Mouse (Mus musculus) stomach, embryonic 15.5 days (tissue): ENCODE measurements around the gene Clstn1. TPM values are rescaled to one million over a fixed set of nuclear protein-coding genes. Genes with fewer than 3 reads are reported as not detected.
A peak's percentile ranks its signal among the peaks of the same experiment; 100 is the strongest.

Experiments used
- ATAC-seq: fragments of 200-750 bp; cut with Nextera tagmentation; 2 replicates; pipeline ENCODE4 v1.8.0; 2017; ENCODE audit warnings: low read depth, moderate number of reproducible peaks, moderate TSS enrichment; ENCODE audit not compliant: insufficient read depth, low FRiP score
- H3K27ac ChIP-seq: fragments of 300-500 bp; sonication (generic); 2 replicates; pipeline ENCODE4 v1.5.1; 2015; ENCODE audit warnings: mild to moderate bottlenecking, inconsistent platforms
- H3K27me3 ChIP-seq: fragments of 300-500 bp; sonication (generic); replicated peaks from 2 replicates; pipeline ENCODE4 v1.6.1; 2015; ENCODE audit warnings: inconsistent platforms
- H3K36me3 ChIP-seq: fragments of 300-500 bp; sonication (generic); 2 replicates; pipeline ENCODE4 v1.6.1; 2015; ENCODE audit warnings: inconsistent platforms
- H3K4me1 ChIP-seq: fragments of 300-500 bp; sonication (generic); 2 replicates; pipeline ENCODE4 v1.6.1; 2015; ENCODE audit warnings: inconsistent platforms
- H3K4me2 ChIP-seq: fragments of 300-500 bp; sonication (generic); 2 replicates; pipeline ENCODE4 v1.6.1; 2015; ENCODE audit warnings: mild to moderate bottlenecking, inconsistent platforms
- H3K4me3 ChIP-seq: fragments of 300-500 bp; sonication (generic); replicated peaks from 2 replicates; pipeline ENCODE4 v1.5.1; 2015; ENCODE audit warnings: inconsistent platforms
- H3K9ac ChIP-seq: fragments of 300-500 bp; sonication (generic); 2 replicates; pipeline ENCODE4 v1.6.1; 2015; ENCODE audit warnings: inconsistent platforms
- H3K9me3 ChIP-seq: fragments of 300-500 bp; sonication (generic); 2 replicates; pipeline ENCODE4 v1.6.1; 2016; ENCODE audit warnings: inconsistent platforms
- WGBS: fragments of 180-500 bp; shearing (Covaris S2); methylation state at CpG from one replicate; pipeline ENCODE4 v1.1.7; 2015; 5-methylcytosine and 5-hydroxymethylcytosine counted together
- polyA plus RNA-seq: library from polyadenylated mRNA; unstranded; fragments of >200 nt; fragmentation: Nextera tagmentation; extraction: Ambion mirVana; gene quantifications from 2 replicates; pipeline ENCODE4 v1.2.1, GENCODE M21; 2015

Clstn1 gene
- polyA plus RNA-seq, 1 experiment from 2014 or later: 47.0 TPM

DNA sequence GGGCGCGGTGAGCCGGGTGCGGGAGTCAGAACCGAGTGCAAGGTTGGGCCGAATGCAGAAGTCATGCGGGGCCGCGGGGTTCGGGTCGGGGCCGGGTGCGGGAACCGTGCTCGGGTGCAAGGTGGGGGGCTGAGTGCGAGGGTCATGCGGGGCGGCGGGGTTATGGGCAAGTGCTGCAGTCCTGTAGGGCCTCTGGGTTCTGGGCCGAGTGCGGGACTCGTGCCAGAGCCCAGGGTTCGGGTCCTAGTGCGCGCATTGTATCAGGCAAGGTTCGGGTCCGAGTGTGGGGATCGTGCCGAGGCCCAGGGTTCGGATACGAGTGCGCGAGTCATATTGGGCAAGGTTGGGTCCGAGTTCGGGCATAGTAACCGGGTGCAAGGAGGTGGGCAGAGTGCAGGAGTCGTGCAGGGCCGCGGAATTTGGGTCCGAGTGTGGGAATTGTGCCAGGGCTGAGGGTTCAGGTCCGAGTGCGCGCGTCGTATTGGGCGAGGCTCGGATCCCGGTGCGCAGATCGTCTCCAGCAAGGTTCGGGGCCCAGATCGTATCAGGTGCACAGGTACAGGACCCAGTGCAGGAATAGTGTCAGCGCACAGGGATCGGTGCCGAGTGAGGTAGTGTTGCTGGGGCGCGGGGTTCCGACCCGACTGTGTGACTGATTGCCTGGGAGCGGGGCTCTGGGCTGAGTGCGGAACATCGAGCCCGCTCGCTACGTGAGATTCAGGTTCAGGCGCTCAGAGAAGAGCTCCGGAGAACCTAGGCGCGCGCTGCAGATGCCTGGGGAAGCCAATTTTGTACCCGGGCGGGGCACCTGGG, 721 bp downstream of the Clstn1 start:
- H3K4me1 ChIP-seq: peaks cover 10% of the 10 kb centered on the region; the same call in 1 of the 2 replicates
- peak overlapping the region; percentile 44; the same call in 1 of the 2 replicates for H3K27ac ChIP-seq
- H3K4me3 ChIP-seq: peak overlapping the region; percentile 82

DNA sequence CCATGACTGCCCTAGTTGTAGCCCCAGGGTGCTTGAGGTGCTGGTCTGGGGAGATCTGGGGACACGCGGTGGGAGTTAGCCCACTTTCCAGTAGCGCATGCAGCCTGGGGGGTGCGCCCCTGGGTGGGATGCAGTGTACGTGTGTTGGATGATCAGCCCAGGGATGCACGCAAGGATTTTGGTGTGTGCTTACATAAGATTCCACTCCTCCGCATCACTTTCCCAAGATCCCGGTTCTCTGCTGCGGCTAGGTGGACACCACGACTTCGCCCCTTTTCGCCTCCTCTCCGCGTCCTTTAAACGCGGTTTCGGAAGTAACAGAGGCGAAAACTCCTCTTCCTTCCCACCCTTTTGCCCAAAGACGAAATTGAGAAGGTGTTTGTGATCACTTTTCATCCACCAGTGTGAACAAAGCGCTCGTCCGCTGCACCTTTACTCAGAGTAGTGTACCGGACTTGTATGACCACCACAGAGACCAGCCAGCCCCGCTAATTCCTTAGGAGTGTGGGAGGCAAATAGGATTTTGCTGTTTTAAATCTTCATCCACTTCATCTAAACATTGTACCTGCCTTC, 1.4 kb downstream of the Clstn1 start:
- Histone ChIP-seq H3K4me3 (peak overlapping the region; percentile 82), H3K4me1 (peaks cover 15% of the 10 kb centered on the region; the same call in 1 of the 2 replicates), H3K4me2 (peak overlapping the region; percentile 98), H3K9ac (peak overlapping the region; percentile 85; the same call in 1 of the 2 replicates), H3K27ac (no peak overlapping the region), H3K27me3 (peaks cover 18% of the 10 kb centered on the region), H3K36me3 (no peaks in the 10 kb centered on the region), H3K9me3 (no peaks in the 10 kb centered on the region)
- no peak for ATAC-seq
- WGBS: 10% methylated on average over 24 of the region's 24 CpGs

More for the DNA sequence above, 721 bp downstream of the Clstn1 start:
- H3K4me2 ChIP-seq: peak overlapping the region; percentile 98
- peak; percentile 43; the same call in 1 of the 2 replicates for ATAC-seq
- peak overlapping the region; percentile 85 for H3K9ac ChIP-seq
- under 1% methylated on average over 72 of the region's 72 CpGs for WGBS
- peaks cover 18% of the 10 kb centered on the region for H3K27me3 ChIP-seq
- H3K36me3 ChIP-seq: no peaks in the 10 kb centered on the region
- H3K9me3 ChIP-seq: no peaks in the 10 kb centered on the region

- no peak overlapping the region for H3K9ac ChIP-seq
- 77% methylated on average over 1 of the region's 1 CpGs for WGBS
- peaks cover 13% of the 10 kb centered on the region for H3K27me3 ChIP-seq
- no peak overlapping the region for H3K4me3 ChIP-seq
- ATAC-seq: no peak
- peaks cover 15% of the 10 kb centered on the region; the same call in 1 of the 2 replicates for H3K4me1 ChIP-seq
- no peaks in the 10 kb centered on the region for H3K36me3 ChIP-seq
- no peak overlapping the region for H3K27ac ChIP-seq
- H3K4me2 ChIP-seq: no peak overlapping the region
- no peaks in the 10 kb centered on the region for H3K9me3 ChIP-seq
These were observed 3.9 kb downstream of the Clstn1 start for GRCm38 (mm10) chr4:149590200-149590599.

- Histone ChIP-seq H3K4me2 (no peak overlapping the region), H3K4me1 (peaks cover 15% of the 10 kb centered on the region; the same call in 1 of the 2 replicates), H3K4me3 (no peak overlapping the region), H3K36me3 (no peaks in the 10 kb centered on the region), H3K27ac (no peak overlapping the region), H3K9ac (no peak overlapping the region), H3K27me3 (peaks cover 13% of the 10 kb centered on the region), H3K9me3 (no peaks in the 10 kb centered on the region)
- no peak for ATAC-seq
- 86% methylated on average over 2 of the region's 2 CpGs for WGBS
These were observed 5.2 kb downstream of the Clstn1 start for GRCm38 (mm10) chr4:149591486-149591885.

- Histone ChIP-seq H3K9me3 (no peaks in the 10 kb centered on the region), H3K36me3 (no peaks in the 10 kb centered on the region), H3K27ac (no peak overlapping the region), H3K4me1 (peaks cover 6% of the 10 kb centered on the region; the same call in 1 of the 2 replicates), H3K4me2 (no peak overlapping the region), H3K4me3 (no peak overlapping the region), H3K27me3 (no peaks in the 10 kb centered on the region), H3K9ac (no peak overlapping the region)
- 74% methylated on average over 9 of the region's 9 CpGs for WGBS
- no peak for ATAC-seq
These were observed 8.8 kb downstream of the Clstn1 start for GRCm38 (mm10) chr4:149594913-149595581.

- Histone ChIP-seq H3K27me3 (no peaks in the 10 kb centered on the region), H3K9ac (no peak overlapping the region), H3K4me2 (no peak overlapping the region), H3K4me1 (peaks cover 8% of the 10 kb centered on the region; the same call in 1 of the 2 replicates), H3K4me3 (no peak overlapping the region), H3K36me3 (no peaks in the 10 kb centered on the region), H3K27ac (no peak overlapping the region), H3K9me3 (no peaks in the 10 kb centered on the region)
- no peak; the same call in 1 of the 2 replicates for ATAC-seq
- 79% methylated on average over 12 of the region's 12 CpGs for whole genome bisulfite sequencing
These were observed 11.5 kb downstream of the Clstn1 start for GRCm38 (mm10) chr4:149597641-149598208.

DNA sequence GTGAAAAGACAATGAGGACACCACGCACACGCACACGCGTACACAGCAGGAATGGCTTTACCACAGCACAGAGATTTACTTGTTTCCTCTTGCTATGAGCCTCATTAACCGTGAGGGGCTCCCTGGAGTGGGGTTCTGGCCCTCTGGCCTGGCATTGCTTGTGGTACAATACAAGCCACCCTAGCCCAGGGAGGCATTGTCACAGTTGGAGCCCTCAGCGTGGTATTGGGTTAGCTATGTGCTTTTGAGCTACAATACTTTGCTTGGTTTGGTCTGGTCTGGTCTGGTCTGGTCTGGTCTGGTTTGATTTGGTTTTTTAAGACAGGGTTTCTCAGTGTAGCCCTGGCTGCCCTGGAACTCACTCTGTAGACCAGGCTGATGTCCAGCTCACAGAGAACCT, 13.3 kb downstream of the Clstn1 start:
- H3K9me3 ChIP-seq: no peaks in the 10 kb centered on the region
- H3K4me1 ChIP-seq: peaks cover 8% of the 10 kb centered on the region; the same call in 1 of the 2 replicates
- H3K4me2 ChIP-seq: no peak overlapping the region
- H3K36me3 ChIP-seq: no peaks in the 10 kb centered on the region
- H3K9ac ChIP-seq: no peak overlapping the region
- no peak for ATAC-seq
- WGBS: 89% methylated on average over 6 of the region's 6 CpGs
- H3K27me3 ChIP-seq: no peaks in the 10 kb centered on the region
- H3K27ac ChIP-seq: no peak overlapping the region
- no peak overlapping the region for H3K4me3 ChIP-seq

DNA sequence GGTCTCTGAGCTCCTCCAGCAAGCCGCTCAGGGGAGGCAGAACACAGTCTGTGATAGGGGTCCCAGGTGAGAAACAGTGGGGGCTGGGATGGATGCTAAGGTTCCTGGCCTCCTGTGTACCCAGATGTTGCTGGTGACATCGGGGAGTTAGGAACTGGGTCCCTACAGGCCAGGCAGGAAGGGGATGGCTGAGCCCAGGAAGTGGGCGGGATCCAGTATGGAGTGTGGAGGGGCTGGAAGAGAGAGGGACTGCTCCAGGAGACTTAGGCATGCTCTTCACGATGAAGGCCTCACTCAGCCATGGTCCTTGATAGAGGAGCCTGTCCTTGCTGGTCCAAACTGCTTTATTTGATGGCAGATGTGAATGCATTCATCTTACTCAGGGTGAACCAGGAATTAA, 13.9 kb downstream of the Clstn1 start:
- no peak overlapping the region for H3K27ac ChIP-seq
- 74% methylated on average over 4 of the region's 4 CpGs for WGBS

GRCm38 (mm10) chr4:149601484-149601883, 15.2 kb downstream of the Clstn1 start:
- H3K27ac ChIP-seq: no peak overlapping the region
- no peak for ATAC-seq

More for the DNA sequence above, 13.9 kb downstream of the Clstn1 start:
- H3K9me3 ChIP-seq: no peaks in the 10 kb centered on the region
- no peak overlapping the region for H3K4me2 ChIP-seq
- H3K9ac ChIP-seq: no peak overlapping the region
- no peaks in the 10 kb centered on the region for H3K27me3 ChIP-seq
- no peak for ATAC-seq
- peaks cover 8% of the 10 kb centered on the region; the same call in 1 of the 2 replicates for H3K4me1 ChIP-seq
- no peak overlapping the region for H3K4me3 ChIP-seq
- H3K36me3 ChIP-seq: no peaks in the 10 kb centered on the region

DNA sequence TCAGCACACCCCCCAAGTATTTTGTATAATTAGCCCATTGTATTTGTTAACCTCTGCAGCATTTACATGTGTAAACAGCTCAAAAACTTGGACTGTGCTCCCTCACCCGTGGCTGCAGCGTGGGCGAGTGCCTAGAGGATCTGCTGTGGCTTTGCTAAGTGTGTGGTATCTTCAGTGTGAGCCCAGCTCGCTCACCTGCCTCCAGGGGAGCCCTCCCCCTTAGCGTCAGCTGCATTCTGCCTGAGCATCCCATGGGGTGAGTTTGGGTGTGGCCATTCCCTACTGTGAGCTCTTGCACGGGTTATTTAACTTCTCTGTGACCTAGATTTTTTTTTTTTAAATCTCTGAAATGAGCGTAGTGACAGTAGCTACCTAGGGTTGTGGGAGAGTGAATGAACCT, 16.0 kb downstream of the Clstn1 start:
- Histone ChIP-seq H3K4me2 (no peak overlapping the region), H3K36me3 (no peaks in the 10 kb centered on the region), H3K4me3 (no peak overlapping the region), H3K9ac (no peak overlapping the region), H3K27me3 (no peaks in the 10 kb centered on the region), H3K4me1 (peaks cover 12% of the 10 kb centered on the region; the same call in 1 of the 2 replicates), H3K27ac (no peak overlapping the region), H3K9me3 (no peaks in the 10 kb centered on the region)
- WGBS: 50% methylated on average over 7 of the region's 7 CpGs
- ATAC-seq: no peak

More at GRCm38 (mm10) chr4:149601484-149601883, 15.2 kb downstream of the Clstn1 start:
- H3K9me3 ChIP-seq: no peaks in the 10 kb centered on the region
- H3K9ac ChIP-seq: no peak overlapping the region
- 25% methylated on average over 4 of the region's 4 CpGs for WGBS
- no peak overlapping the region for H3K4me2 ChIP-seq
- H3K4me3 ChIP-seq: no peak overlapping the region
- H3K36me3 ChIP-seq: no peaks in the 10 kb centered on the region
- H3K27me3 ChIP-seq: no peaks in the 10 kb centered on the region
- H3K4me1 ChIP-seq: peaks cover 8% of the 10 kb centered on the region; the same call in 1 of the 2 replicates

- H3K36me3 ChIP-seq: no peaks in the 10 kb centered on the region
- WGBS: 47% methylated on average over 1 of the region's 1 CpGs
- no peak overlapping the region for H3K4me2 ChIP-seq
- ATAC-seq: no peak
- H3K27me3 ChIP-seq: no peaks in the 10 kb centered on the region
- no peak overlapping the region for H3K27ac ChIP-seq
- H3K9me3 ChIP-seq: no peaks in the 10 kb centered on the region
- no peak overlapping the region for H3K4me3 ChIP-seq
- H3K4me1 ChIP-seq: peaks cover 18% of the 10 kb centered on the region
- H3K9ac ChIP-seq: no peak overlapping the region
These were observed 17.6 kb downstream of the Clstn1 start for GRCm38 (mm10) chr4:149603860-149604259.
